Mouse (Mus musculus): ENCODE measurements at regions not wholly inside any gene's neighbourhood (a gene's known extent, or its start where the extent isn't known, plus 50 kb on each side); places are given as distances from the start of the nearest gene placed in this dataset.

- H3K36me3 ChIP-seq (ENCODE audit: control insufficient read depth, insufficient read depth), result no peaks in the 10 kb centered on the region
- no peak overlapping the region for H3ac ChIP-seq (ENCODE audit: control insufficient read depth, insufficient read length)
- TF ChIP-seq SRF (IDR thresholded peaks at IDR 0.05; ENCODE audit: control insufficient read depth, insufficient read length, low read depth) (no peak), POLR2AphosphoS2 (IDR thresholded peaks at IDR 0.05; ENCODE audit: insufficient read length, low read depth) (no peak), MYOD1 (IDR thresholded peaks at IDR 0.05; ENCODE audit: control insufficient read depth in 1 of 3, insufficient read length in 2 of 3, low read depth in 2 of 3) (no peak), POLR2A (IDR thresholded peaks at IDR 0.05; ENCODE audit: insufficient read length, low read depth) (no peak), E2F4 (IDR thresholded peaks at IDR 0.05; ENCODE audit: insufficient read depth) (no peak), CEBPB (IDR thresholded peaks at IDR 0.05; ENCODE audit: insufficient read depth, poor library complexity, severe bottlenecking) (no peak), USF1 (IDR thresholded peaks at IDR 0.05; ENCODE audit: low read depth) (no peak), TCF3 (IDR thresholded peaks at IDR 0.05; ENCODE audit: insufficient read length, low read depth) (no peak), TCF12 (IDR thresholded peaks at IDR 0.05; ENCODE audit: insufficient read depth, poor library complexity, severe bottlenecking) (no peak)
- H3K4me2 ChIP-seq (ENCODE audit: low read depth), result no peak overlapping the region
- no peaks in the 10 kb centered on the region for H3K79me2 ChIP-seq (ENCODE audit: control insufficient read depth, insufficient read depth)
- no peak overlapping the region for H3K4me3 ChIP-seq
- no peaks in the 10 kb centered on the region for H3K27me3 ChIP-seq (ENCODE audit: control insufficient read depth, insufficient read depth, insufficient read length)
Observed at GRCm38 (mm10) chr1:64415906-64416305, 116.5 kb upstream of the Creb1 start.

DNA sequence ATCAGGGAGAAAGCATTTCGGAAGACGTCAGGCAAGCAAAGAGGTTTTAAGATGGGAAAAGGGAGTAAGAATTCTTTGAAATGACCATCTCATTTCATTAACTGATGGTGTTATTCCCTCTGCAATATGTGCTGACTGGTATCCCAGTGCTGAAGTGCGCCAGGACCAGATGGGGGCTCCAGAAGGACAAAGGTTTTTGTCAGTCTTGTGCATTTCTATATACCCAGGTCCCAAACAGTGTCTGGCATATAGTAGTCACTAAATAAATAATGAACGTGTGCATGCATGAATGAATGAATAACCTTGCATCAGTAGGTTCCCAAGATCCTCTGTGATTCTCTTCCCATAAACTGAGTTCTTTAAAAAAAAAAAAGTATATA lies 119.3 kb upstream of the Creb1 start:
- TF ChIP-seq REST (IDR thresholded peaks at IDR 0.05; ENCODE audit: insufficient read depth, insufficient read length) (no peak), SRF (IDR thresholded peaks at IDR 0.05; ENCODE audit: control insufficient read depth, insufficient read length, low read depth) (no peak), CEBPB (IDR thresholded peaks at IDR 0.05; ENCODE audit: insufficient read depth, poor library complexity, severe bottlenecking) (no peak), USF1 (IDR thresholded peaks at IDR 0.05; ENCODE audit: low read depth) (no peak), POLR2AphosphoS2 (IDR thresholded peaks at IDR 0.05; ENCODE audit: insufficient read length, low read depth) (no peak), MAX (IDR thresholded peaks at IDR 0.05; ENCODE audit: low read depth) (no peak), TCF3 (IDR thresholded peaks at IDR 0.05; ENCODE audit: insufficient read length, low read depth) (no peak), MYOG (IDR thresholded peaks at IDR 0.05; ENCODE audit: control insufficient read depth in 1 of 3, insufficient read depth in 1 of 3, insufficient read length in 2 of 3, low read depth in 2 of 3) (no peak), POLR2A (IDR thresholded peaks at IDR 0.05; ENCODE audit: insufficient read length, low read depth) (no peak), TCF12 (IDR thresholded peaks at IDR 0.05; ENCODE audit: insufficient read depth, poor library complexity, severe bottlenecking) (no peak), E2F4 (IDR thresholded peaks at IDR 0.05; ENCODE audit: insufficient read depth) (no peak), MYOD1 (IDR thresholded peaks at IDR 0.05; ENCODE audit: control insufficient read depth in 1 of 3, insufficient read length in 2 of 3, low read depth in 2 of 3) (no peak)
- H3K27me3 ChIP-seq (ENCODE audit: control insufficient read depth, insufficient read depth, insufficient read length), result no peaks in the 10 kb centered on the region
- H3ac ChIP-seq (ENCODE audit: control insufficient read depth, insufficient read length), result no peak overlapping the region

GRCm38 (mm10) chr1:64412481-64413180 lies 119.8 kb upstream of the Creb1 start:
- Histone ChIP-seq H3ac (ENCODE audit: control insufficient read depth, insufficient read length) (no peak overlapping the region), H3K36me3 (ENCODE audit: control insufficient read depth, insufficient read depth) (no peaks in the 10 kb centered on the region), H3K27me3 (ENCODE audit: control insufficient read depth, insufficient read depth, insufficient read length) (no peaks in the 10 kb centered on the region), H3K4me3 (no peak overlapping the region), H3K79me2 (ENCODE audit: control insufficient read depth, insufficient read depth) (no peaks in the 10 kb centered on the region), H3K4me2 (ENCODE audit: low read depth) (no peak overlapping the region)
- no peak for TF ChIP-seq MYOD1 (IDR thresholded peaks at IDR 0.05; ENCODE audit: control insufficient read depth in 1 of 3, insufficient read length in 2 of 3, low read depth in 2 of 3)
- TF ChIP-seq TCF3 (IDR thresholded peaks at IDR 0.05; ENCODE audit: insufficient read length, low read depth), result no peak
- no peak for TF ChIP-seq TCF12 (IDR thresholded peaks at IDR 0.05; ENCODE audit: insufficient read depth, poor library complexity, severe bottlenecking)
- TF ChIP-seq MYOG (IDR thresholded peaks at IDR 0.05; ENCODE audit: control insufficient read depth in 1 of 3, insufficient read depth in 1 of 3, insufficient read length in 2 of 3, low read depth in 2 of 3), result no peak
- no peak for TF ChIP-seq POLR2A (IDR thresholded peaks at IDR 0.05; ENCODE audit: insufficient read length, low read depth)
- TF ChIP-seq USF1 (IDR thresholded peaks at IDR 0.05; ENCODE audit: low read depth), result no peak
- TF ChIP-seq REST (IDR thresholded peaks at IDR 0.05; ENCODE audit: insufficient read depth, insufficient read length), result no peak
- no peak for TF ChIP-seq SRF (IDR thresholded peaks at IDR 0.05; ENCODE audit: control insufficient read depth, insufficient read length, low read depth)
- TF ChIP-seq E2F4 (IDR thresholded peaks at IDR 0.05; ENCODE audit: insufficient read depth), result no peak
- TF ChIP-seq MAX (IDR thresholded peaks at IDR 0.05; ENCODE audit: low read depth), result no peak

More for the DNA sequence above, 119.3 kb upstream of the Creb1 start:
- no peak overlapping the region for H3K4me2 ChIP-seq (ENCODE audit: low read depth)
- no peaks in the 10 kb centered on the region for H3K79me2 ChIP-seq (ENCODE audit: control insufficient read depth, insufficient read depth)
- no peaks in the 10 kb centered on the region for H3K36me3 ChIP-seq (ENCODE audit: control insufficient read depth, insufficient read depth)
- H3K4me3 ChIP-seq, result no peak overlapping the region

GRCm38 (mm10) chr1:64411851-64412480 lies 120.5 kb upstream of the Creb1 start:
- Histone ChIP-seq H3K4me2 (ENCODE audit: low read depth) (no peak overlapping the region), H3K79me2 (ENCODE audit: control insufficient read depth, insufficient read depth) (no peaks in the 10 kb centered on the region), H3ac (ENCODE audit: control insufficient read depth, insufficient read length) (no peak overlapping the region), H3K36me3 (ENCODE audit: control insufficient read depth, insufficient read depth) (no peaks in the 10 kb centered on the region), H3K27me3 (ENCODE audit: control insufficient read depth, insufficient read depth, insufficient read length) (no peaks in the 10 kb centered on the region), H3K4me3 (no peak overlapping the region)
- TF ChIP-seq MYOD1 (IDR thresholded peaks at IDR 0.05; ENCODE audit: control insufficient read depth in 1 of 3, insufficient read length in 2 of 3, low read depth in 2 of 3) (no peak), TCF3 (IDR thresholded peaks at IDR 0.05; ENCODE audit: insufficient read length, low read depth) (no peak), E2F4 (IDR thresholded peaks at IDR 0.05; ENCODE audit: insufficient read depth) (no peak), TCF12 (IDR thresholded peaks at IDR 0.05; ENCODE audit: insufficient read depth, poor library complexity, severe bottlenecking) (no peak), POLR2A (IDR thresholded peaks at IDR 0.05; ENCODE audit: insufficient read length, low read depth) (no peak), MYOG (IDR thresholded peaks at IDR 0.05; ENCODE audit: control insufficient read depth in 1 of 3, insufficient read depth in 1 of 3, insufficient read length in 2 of 3, low read depth in 2 of 3) (no peak), MAX (IDR thresholded peaks at IDR 0.05; ENCODE audit: low read depth) (no peak)
